Mouse (Mus musculus): Measurements from ENCODE around the gene Klhl26. TPM values are rescaled to one million over a fixed set of nuclear protein-coding genes. Genes with fewer than 3 reads are reported as not detected.

Klhl26 gene
- total RNA-seq, 2 experiments from 2014 or later: 2.1 to 4.0 TPM

DNA sequence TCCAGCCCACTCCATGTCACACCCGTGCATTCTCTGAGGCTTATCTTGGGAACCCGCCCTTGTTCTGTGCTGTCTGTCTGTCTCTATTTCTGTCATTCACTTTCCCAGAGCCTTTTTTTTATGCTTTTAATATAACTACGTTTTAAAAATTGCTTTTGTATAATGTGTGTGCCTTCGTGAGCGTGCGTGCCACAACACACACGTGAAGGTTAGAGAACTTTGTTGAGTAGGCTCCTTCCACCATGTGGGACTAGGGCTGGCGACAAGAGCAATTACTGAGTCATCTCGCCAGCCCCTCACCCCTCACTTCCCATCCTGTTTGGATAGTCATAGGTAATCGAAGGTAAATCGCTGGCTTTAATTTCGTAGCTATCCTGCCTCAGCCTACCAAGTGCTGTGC lies 25.8 kb upstream of the Klhl26 start:
- no peak for ATAC-seq (replicated peaks; ENCODE audit: poor library complexity, severe bottlenecking)

DNA sequence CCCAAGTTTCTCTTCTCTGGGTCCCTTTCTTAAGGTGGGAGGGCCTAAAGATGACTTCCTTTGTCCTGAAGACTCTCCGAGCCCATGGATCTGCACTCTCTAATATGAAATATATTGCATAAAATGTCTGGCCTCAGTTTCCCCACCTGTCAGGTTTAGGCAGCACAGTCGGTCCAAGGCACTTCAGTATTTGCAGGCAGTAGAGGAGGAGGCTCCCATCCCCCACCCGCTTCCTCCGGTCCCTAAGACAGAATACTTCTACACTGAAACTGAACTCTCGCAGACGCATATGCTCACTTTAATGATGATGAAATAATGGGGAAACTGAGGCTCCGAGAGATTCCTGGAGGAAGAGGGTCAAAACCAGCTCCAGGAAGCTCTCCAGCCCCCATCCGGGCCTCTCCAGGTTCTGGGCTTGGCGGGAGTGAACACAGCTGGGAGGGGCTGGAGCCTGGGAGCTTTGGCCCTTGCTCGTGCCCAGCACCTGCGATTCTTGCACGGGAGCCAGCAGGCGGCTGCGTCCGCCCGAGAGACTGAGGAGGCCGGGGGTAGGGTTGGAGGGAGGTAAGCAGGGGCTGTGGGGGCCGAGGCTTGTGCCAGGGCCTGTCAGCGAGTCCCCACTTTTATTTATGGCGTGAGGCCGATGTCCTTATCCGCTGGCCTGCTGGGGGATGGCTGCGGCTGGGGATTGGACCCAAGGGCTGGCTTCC lies 25.2 kb upstream of the Klhl26 start:
- no peak for ATAC-seq (replicated peaks; ENCODE audit: poor library complexity, severe bottlenecking)

DNA sequence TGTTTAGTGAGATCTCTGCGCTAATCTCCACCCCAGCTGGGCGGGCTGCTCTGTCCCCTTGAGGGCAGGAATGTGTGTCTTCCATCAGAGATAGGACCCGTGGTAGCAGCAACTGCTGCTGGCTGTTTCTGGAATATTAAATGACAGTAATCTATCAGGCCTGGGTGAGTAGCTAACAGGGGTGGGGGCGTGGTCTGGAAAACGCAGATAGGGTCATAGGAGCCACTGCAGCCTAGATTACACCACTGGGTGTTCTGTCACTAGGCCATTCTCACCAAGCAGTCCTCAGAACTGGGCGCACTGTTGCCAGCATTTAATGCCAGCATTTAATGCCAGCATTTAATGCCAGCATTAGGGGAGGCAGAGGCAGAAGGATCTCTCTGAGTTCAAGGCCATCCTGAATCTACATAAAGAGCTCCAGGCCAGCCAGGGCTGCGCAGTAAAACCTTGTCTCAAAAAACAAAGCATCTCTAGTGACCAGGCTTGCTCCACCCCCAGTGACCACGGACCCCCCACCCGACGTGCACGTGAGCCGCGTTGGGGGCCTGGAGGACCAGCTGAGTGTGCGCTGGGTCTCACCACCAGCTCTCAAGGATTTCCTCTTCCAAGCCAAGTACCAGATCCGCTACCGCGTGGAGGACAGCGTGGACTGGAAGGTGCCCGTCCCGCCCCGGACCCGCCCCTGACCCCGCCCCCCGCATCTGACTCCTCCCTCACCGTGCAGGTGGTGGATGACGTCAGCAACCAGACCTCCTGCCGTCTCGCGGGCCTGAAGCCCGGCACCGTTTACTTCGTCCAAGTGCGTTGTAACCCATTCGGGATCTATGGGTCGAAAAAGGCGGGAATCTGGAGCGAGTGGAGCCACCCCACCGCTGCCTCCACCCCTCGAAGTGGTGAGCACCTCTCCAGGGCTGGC lies 23.9 kb upstream of the Klhl26 start:
- peak; percentile 37 for ATAC-seq (replicated peaks; ENCODE audit: poor library complexity, severe bottlenecking)

DNA sequence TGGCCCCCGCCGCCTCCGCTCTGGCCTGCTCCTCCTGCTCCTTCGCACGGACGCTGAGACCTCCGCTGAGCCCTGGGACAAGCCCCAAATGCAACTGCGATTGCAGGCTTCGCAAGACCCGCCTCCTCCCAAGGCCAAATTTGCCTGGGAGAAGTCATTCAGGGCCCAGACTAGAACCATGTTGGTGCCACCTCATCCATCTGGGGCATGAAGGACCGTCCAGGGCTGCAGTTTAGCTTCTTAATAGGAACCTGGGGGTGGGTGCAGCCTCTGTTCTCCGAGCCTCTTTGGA lies 18.9 kb upstream of the Klhl26 start:
- no peak for ATAC-seq (replicated peaks; ENCODE audit: poor library complexity, severe bottlenecking)

DNA sequence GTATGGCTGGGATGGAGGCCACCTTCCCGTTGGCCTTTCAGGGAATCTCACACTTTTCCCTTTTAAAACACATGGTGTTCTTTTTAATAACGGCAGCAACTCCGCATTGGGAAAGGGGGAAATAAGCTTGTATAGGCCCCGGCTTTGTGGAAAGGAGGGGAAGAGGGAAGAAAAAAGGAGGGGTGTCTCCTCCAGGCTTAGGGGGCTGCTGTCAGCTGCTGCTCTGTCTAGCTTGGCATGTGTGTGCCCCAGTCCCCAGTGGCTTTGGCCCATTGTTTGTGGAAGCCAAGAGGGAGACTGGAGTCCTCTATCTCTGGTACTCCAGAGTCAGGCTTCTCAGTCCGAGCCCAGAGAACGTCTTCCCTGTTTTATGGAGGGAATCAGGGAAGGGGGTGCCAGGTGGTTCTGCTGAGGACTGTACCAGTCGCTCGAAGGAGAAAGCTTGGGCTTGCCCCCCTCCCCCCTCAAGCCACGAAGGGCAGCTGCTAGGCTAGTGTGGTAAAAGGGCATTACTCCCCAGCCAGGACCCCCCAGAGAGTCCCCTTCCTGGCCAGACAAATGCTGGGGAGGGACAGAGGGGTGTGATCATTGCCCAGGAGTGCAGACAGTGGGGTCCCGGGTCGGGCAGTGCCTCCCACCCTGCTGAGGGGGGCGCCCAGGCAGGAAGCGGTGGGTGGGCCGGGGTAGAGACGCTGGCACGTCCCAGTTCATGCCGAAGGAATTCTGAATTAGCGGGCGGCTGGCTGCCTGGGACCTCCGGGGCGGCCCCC lies 18.4 kb upstream of the Klhl26 start:
- no peak for ATAC-seq (replicated peaks; ENCODE audit: poor library complexity, severe bottlenecking)

DNA sequence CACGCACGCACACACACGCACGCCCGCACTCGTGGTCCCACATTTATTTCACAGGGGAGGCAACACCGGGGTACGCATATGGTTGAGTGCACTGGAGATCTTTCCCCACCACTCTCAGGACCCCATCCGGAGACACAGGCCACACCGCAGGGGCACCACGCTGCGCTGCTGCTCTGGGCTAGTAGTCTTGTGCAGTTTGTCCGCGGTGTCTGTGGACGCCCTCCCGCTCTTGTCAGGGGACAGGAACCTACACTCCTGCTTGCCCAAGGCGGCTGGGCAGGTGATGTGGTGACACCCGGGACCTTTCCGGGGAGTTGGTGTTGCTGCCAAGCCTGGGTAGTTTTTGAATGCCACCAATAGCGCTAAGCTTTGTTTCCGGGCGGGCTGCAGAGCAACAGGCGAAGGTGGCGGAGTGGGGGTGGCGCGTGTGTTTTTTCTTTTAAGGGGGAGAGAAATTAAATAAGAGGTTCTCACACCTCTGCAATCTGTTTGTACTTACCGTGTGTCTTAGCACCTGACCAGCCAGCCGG lies 17.7 kb upstream of the Klhl26 start:
- peak; percentile 15; the same call in 1 of the 2 replicates for ATAC-seq (replicated peaks; ENCODE audit: poor library complexity, severe bottlenecking)

DNA sequence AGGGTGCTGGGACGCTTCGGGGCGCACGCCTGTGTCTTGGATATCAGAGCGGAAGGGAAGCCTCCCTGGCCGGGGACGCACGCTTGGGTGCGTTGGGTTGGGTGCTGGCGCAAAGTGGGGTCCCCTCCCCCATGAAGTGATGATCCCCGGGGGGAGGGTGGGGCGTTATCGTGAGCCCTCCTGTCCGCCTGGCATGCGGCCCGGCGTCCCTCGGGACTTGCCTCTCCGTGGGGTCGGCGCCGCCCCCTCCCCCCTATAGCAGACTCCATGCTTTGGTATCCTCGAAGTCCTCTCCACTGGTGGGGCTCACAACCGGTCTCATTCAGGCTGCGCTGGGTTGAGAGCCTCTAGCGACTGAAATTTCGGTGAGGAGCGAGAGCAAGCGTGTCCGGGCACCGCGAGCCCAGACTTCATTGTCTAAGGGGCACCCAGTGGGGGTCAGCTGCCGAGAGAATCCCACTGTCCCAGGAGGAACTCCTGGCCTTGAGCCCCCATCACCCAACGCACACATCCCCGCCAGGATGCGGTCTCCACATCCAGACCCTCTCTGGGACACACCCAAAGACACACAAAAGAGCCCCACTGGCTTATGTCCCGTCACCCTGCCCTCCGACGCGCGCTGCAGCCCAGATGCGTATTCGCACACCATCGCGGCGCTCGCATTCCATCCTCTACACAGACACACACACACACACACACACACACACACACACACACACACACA lies 17.1 kb upstream of the Klhl26 start:
- ATAC-seq (replicated peaks; ENCODE audit: poor library complexity, severe bottlenecking): no peak

DNA sequence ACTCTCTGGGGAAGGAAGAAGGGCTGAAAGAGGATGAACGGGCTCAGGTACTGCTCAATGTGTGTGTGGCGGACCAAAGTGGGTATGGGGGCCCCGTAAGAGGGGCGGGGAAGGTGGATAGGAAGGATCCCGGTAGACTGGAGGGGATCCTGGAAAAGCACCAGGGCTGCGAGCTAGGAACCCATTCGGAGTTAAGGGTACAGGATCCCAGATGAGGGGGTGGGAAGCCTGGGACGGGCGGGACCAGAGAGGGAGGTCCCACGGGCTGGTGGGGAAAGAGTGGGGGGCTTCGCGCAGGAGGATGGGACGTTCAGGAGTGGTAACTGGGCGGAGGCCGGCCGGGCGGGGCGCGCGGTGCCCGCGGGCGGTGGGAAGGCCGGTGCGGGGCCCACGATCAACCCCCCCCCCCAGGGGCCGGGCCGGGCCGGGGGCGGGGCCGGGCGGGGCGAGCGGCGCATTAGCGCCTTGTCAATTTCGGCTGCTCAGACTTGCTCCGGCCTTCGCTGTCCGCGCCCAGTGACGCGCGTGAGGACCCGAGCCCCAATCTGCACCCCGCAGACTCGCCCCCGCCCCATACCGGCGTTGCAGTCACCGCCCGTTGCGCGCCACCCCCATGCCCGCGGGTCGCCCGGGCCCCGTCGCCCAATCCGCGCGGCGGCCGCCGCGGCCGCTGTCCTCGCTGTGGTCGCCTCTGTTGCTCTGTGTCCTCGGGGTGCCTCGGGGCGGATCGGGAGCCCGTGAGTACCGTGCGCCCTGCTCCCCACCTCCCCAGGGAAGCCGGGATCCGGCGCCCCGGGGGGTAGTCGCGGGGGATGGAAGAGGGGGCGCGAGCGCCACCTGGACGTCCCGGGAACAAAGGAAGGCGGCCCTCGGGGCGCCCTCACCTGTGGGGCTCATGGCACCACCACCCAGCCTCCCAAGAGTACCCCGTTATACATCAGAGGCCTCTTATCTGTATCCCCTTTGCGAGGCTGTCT lies 16.2 kb upstream of the Klhl26 start, which contains the start of gene Crlf1:
Gene Crlf1 (plus strand): TSS at position 495 of the 977 bp plus-strand sequence.
- ATAC-seq (replicated peaks; ENCODE audit: poor library complexity, severe bottlenecking): no peak

DNA sequence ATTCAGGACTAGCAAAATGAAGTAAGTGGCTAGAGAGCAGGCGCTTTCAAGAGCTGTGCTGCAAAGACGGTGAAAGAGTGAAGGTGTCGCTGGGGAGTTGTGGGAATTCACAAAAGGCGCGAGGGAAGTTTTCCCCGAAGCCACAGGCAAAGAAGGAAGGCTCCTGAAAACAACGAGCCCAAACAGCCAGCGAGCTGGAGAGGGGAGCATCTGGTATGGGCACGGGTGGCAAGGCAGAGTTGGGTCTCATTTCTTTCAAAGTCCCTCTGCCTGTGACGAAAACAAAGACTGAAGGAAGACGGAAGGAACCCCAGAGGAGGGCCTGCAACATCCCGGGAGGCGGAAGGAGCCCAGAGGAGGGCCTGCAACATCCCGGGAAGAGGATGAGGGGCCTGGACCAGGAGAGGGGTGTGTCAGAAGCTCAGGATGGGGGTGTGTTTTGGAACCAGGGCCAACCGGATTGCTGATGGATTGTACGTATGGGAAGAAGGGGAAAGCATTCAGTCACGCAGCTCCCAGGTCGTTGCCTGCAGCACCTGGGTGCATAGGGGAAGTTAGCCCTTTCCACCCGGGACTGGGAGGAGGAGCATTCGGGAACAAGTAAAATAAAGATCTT lies 14.2 kb upstream of the Klhl26 start:
- no peak for ATAC-seq (replicated peaks; ENCODE audit: poor library complexity, severe bottlenecking)

DNA sequence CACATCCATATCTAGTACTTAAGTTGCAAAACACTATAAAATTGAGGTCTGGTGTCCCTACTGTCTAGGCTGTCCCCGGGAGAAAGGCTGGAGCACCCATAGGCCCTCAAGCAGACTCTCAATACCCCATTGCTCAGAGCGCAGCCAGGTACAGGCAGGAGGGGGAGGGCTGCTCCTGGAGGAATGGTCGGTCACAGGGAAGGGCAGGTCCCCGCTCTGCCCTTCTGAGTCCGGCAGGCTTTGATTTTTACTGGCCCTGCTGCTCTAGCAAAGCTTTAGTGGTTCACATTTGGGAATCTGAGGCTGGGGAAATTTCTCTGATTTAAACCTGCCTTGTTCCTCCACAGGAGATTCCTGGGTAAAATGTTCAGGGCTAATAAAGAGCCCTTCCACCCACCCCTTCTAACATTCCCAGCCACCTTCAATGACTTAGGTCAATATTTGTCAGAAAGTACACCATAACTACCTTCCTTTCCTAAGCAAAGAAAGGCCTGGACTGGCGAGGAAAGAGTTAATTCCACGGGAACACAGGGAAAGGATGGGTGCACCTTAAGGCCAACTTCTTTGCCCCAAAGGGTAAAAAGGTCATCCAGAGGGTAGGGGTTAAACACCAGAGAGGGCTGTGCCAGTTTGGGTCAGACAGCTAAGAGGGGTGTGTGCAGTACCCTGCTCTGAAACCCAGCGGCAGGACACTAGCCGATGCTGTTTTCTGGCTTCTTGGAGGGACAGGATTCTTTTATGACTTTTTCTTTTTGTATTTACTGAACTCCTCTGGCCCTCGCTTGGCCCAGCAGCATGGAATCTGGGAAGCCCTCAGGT lies 13.5 kb upstream of the Klhl26 start:
- no peak for ATAC-seq (replicated peaks; ENCODE audit: poor library complexity, severe bottlenecking)

DNA sequence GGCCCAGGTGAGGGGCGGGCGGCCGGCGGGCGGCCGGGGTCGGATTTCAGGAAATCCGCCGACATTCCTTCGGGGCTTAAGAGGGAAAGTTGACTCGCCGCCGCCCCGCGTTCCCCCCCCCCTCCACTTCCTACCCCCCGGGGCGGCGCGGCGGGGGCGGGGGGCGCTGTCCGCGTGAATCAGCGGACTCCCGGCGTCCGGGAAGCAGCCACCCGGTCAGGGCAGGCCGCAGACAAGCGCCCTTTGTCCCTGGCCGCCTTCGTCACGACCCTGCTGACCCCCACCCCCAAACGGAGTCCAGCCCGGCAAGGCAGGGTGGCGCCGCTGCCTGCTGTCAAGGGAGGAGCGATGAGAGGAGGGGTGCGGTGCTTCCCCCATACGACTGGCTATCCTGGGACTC lies 12.8 kb upstream of the Klhl26 start:
- ATAC-seq (replicated peaks; ENCODE audit: poor library complexity, severe bottlenecking): no peak

DNA sequence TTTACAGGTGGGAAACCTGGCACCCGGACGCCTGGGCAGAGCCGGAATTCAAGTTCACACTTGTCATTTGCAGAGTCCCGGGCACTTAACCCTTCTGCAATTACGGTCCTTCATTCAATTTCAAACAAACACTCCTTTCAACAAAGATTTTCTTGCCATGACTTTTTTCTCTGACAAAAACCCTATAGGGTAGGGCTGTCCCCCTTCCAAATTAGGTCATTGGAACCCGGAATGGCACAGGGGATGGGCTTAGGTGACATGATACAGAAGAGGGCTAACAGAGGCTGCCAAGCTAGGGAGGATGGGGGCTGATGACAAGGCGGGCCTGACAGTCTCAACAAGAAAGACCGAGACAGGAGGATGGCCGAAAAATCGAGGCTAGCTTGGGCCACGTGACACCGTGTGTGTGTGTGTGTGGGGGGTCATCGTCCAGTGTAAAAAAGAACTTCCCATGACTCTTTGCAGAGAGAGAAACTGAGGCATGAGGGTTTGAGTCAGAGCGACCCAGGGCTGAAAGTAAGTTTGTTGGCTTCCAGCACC lies 12.2 kb upstream of the Klhl26 start:
- no peak for ATAC-seq (replicated peaks; ENCODE audit: poor library complexity, severe bottlenecking)

DNA sequence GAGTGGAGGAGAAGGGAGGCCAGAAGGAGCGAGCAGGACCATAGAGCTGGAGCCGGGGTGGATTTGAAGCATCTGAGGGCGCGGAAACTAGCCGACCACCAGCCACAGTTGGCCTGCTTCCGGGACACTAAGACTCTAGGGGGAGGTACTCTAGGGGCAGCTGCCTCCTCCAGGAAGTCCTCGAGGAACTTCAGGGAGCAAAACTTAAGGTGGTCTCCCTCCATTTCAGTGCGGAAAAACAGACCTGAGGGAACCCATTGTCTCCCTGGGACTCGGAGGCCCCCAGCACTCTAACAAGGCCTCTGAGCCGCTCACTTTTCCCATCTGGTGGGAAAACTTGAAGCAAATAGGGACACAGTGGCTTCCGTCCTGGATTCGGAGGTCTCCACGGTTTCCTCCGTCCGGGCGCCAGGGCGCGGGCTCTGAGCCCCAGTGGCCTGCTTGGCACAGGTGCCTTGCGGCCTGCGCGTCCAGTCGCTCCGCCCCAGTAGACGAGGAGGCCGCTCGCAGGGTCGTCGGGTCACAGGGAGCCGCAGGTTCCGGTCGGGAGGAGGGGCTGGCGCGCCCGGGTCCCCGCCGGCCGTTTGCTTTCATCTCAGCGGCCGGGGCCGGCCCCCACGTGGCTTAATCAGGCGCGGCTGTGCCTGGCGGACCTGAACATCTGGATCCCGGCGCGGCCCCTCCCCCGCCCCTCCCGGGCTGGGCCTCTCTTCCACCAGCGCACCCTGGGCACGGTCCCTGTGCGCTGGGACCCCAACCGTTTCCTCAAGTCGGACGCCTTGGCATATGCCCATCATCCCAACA lies 11.4 kb upstream of the Klhl26 start:
- ATAC-seq (replicated peaks; ENCODE audit: poor library complexity, severe bottlenecking): peak; percentile 61

DNA sequence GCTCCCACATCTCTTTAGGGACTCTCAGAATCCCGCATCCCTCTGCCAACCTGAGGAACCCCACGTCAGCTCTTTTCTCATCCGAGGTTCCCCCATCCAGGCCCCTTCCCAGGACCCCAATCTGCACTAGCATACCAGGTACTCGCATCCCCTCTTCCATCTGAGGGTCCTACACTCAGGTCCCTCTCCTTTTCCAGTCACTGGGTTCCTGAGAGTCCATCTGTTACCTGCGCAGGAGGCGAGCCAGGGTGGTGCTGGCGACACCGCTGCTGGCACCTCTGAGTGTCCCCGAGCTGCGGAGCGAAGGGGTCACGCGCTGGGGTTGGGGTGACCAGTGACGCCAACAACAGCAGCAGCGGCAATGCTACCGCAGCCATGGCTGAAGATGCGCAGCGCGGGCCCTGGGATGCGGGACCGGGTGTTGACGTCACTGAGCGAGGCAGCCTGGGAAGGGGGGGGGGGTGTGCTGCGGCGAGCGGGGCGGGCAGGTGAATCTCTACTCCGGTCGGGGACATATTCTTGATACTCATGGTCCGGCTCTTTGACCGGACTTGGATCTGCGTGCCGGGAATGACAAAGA lies 10.3 kb upstream of the Klhl26 start, which contains the start of gene Tmem59l:
Gene Tmem59l (minus strand): TSS at position 418 of the 580 bp plus-strand sequence.
- ATAC-seq (replicated peaks; ENCODE audit: poor library complexity, severe bottlenecking): no peak

DNA sequence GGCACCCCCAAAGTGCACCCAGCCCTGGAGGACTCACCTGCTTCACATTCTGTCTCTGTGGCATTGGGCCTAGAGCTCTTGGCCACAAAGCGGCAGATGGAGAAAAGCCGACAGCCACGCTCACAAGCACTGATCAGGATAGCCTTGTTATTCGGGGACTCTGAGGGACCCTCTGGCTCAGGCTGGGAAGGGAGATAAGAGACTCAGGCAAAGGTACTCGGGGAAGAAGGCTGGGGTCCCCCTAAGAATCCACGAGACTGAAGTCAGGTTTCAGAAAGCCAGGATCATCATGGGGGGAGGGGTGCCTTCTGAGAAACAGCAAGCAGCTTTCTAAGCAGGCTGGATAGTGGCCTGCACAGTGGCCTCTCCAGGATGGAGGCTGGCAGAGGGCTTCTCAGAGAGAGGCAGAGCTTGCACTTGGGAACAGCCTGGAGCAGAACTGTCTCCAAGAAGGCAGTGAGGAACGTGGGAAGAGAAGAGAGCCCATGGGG lies 9.5 kb upstream of the Klhl26 start:
- no peak for ATAC-seq (replicated peaks; ENCODE audit: poor library complexity, severe bottlenecking)

DNA sequence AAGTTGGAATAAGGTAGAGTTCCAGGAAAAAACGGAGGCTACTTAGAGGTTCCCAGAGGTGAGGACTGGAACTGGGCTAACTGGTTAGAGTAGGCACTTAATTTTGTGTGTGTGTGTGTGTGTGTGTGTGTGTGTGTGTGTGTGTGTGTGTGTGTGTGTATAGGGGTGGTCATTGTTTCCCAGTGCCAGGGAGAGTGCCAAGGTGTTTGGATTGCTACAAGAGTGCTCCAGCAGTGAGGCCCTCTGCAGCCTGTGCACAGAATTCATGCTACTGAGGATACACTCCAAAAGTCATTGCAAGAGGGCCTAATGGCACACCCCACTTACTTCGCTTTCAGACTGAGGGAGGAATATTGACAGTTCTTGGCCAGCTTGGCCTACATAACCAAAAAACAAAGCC lies 6.2 kb upstream of the Klhl26 start:
- no peak for ATAC-seq (replicated peaks; ENCODE audit: poor library complexity, severe bottlenecking)
